Mouse (Mus musculus): ENCODE measurements around the gene Rpl19.

Gene Rpl19

GRCm38 (mm10) chr11:97998898-97999608 is 27.5 kb upstream of the Rpl19 start:
- no peak for DNase-seq (ENCODE audit: low spot score in 2 of 2)

- DNase-seq (ENCODE audit: low spot score in 2 of 2) = no peak
Measured at GRCm38 (mm10) chr11:97999748-98000147, 26.8 kb upstream of the Rpl19 start.

DNA sequence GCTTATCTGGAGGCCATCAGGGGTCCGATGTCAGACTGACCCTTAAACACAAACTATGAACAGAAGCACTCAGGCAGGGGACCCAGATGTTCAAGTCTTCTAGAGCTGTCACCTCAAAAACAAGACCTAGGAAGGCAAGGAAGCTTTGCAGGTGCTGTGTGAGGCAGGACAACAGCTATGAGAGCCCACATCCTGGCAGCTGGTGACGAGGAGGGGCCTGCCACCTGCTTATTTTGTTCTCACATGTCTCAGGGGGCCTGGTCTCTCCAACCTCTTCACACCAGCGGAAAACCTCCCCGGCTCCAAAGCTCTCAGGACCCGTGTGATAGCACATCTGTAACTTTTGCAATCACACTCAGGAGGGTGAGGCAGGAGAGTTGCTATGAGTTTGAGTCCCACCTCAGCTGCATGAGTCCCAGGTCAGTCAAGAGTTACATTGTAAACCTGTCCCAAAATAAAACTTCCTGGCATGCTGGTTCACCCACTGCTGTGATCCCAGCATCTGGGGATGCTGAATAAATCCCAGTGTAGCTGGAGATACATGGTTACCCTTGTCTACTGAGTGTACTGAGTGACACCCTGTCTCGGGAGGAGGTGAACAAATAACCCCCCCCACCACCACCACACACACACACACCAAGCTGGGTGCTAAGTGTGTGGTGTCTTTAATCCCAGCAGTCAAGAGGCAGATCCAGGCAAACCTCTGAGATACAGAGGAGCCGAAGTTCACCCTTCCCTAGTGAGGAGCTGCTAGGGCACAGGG is 26.0 kb upstream of the Rpl19 start:
- no peak for DNase-seq (ENCODE audit: low spot score in 2 of 2)

GRCm38 (mm10) chr11:98001351-98001824 is 25.1 kb upstream of the Rpl19 start:
- no peak for DNase-seq (ENCODE audit: low spot score in 2 of 2)

- no peak for DNase-seq (ENCODE audit: low spot score in 2 of 2)
Measured at GRCm38 (mm10) chr11:98001986-98002385, 24.5 kb upstream of the Rpl19 start.

- peak; percentile 63 to 90 for DNase-seq (ENCODE audit: low spot score in 2 of 2)
Measured at GRCm38 (mm10) chr11:98002627-98003026, 23.9 kb upstream of the Rpl19 start.

DNA sequence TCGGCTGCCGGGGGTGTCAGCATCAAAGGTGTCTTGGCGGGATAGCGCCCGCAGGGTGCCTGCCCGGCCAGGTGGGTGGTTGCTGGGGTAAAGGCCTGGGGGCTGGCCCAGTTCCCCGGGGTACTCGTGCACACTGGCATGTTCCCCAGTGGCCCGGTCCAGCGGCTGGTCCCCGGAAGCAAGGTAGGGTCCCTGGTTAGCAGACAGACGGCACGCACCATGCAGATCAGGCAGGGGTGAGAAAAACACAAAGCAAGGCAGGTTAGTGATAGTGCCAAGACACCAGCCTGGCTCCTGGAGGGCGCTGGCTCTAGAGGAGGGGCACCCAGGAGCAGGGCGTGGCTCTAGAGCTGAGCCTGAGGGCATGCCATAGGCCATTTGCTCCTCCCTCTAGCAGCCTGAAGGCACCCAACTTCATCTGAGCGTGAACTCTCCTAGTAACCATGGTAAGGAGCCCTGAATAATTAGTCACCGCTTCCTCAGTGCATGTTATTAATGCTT is 23.3 kb upstream of the Rpl19 start:
- no peak for DNase-seq (ENCODE audit: low spot score in 2 of 2)

DNA sequence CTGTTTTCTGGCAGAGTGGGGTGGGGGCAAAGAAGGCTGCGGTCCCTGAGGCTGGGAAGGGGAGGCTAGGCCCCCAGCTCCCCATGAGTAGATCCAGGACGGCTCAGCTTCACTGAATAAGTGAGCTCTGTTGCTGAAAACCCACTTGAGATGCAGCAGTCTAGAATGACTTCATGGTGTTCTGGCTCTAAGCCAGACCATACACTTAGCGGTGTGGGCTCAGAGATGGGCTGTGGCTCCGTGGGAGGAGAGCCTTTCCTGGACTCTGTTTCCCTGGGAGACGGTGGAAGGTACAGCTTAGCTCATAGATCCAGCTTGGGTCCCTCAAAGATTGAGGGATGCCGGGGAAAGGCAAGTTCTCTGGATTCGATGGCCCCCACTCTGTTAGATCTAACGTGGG is 22.3 kb upstream of the Rpl19 start:
- DNase-seq (ENCODE audit: low spot score in 2 of 2) = no peak

DNA sequence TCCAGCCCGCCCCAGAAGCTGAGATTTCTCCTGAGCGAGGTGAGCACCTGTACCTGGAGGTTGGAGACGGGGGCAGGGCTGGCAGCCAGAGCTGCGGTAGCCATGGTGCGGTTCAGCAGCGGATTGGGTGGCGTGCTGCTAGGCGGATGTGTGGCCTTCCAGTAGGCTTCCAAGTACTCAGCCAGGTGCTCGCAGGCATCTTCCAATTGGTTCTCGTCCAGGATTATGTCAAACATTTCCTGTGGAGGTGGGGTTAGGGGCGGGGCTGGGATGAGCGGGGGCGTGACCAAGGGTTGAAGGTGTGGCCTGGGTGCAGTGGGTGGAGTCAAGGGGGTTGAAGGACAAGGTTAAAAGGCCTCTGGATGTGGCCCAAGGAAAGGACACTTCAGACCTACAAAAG is 21.4 kb upstream of the Rpl19 start:
- DNase-seq (ENCODE audit: low spot score in 2 of 2) = no peak

DNA sequence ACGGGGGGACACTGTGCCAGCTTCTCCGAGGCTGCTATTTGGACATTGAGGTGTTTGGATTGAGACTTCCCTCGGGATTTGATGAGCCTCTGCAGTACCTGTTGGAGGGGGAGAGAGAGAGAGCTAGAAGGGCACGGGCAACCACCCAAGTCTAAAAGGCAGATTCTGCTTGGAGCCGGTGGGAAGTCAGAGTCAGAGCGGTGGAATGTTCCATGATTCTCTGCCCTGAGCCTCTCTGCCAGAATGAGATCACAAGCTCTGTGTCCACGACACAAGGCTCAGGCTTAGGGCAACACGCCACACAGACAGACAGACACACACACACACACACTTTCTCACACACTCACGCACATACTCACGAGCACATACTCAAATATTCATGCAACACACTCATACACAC is 20.8 kb upstream of the Rpl19 start:
- DNase-seq (ENCODE audit: low spot score in 2 of 2) = no peak

DNA sequence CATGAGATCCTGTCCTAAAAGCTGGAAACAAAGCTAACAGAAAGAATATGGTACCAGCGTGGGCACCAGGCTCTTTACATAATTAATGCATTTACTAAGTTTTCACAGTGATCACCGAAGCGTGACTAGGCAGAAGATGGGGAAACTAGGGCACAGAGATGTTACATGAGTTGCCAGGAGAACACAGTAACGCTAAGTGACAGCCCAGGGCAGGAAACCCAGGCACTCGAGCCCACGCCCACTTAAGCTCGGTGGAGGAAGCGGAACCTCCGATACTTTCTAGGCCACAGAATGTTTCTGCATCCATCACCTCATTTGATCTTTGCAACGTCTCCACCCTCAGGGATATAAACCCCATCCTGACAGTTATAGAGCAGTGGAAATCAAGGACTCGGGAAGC is 18.4 kb upstream of the Rpl19 start:
- no peak for DNase-seq (ENCODE audit: low spot score in 2 of 2)

DNA sequence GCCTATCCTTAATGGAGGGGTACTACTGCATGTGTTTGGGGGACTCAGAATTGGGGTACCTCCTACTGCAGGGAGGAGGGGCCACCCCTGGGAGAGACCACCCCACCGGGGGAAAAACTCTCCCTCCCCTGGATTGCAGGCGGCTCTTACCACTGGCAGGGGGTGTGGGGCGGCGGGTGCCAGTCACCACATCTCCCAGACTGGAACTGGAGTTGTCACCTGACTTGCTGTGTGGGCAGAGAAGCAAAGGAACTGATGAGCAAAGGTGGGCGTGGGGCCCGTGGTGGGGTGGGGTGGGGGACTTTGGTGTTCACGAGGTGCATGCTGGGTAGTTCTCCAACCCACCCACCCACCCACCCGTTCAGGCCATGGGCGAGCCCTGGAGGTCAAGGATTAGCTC is 14.8 kb upstream of the Rpl19 start:
- no peak for DNase-seq (ENCODE audit: low spot score in 2 of 2)

GRCm38 (mm10) chr11:98012831-98013230 is 13.7 kb upstream of the Rpl19 start:
- DNase-seq (ENCODE audit: low spot score in 2 of 2) = no peak

DNA sequence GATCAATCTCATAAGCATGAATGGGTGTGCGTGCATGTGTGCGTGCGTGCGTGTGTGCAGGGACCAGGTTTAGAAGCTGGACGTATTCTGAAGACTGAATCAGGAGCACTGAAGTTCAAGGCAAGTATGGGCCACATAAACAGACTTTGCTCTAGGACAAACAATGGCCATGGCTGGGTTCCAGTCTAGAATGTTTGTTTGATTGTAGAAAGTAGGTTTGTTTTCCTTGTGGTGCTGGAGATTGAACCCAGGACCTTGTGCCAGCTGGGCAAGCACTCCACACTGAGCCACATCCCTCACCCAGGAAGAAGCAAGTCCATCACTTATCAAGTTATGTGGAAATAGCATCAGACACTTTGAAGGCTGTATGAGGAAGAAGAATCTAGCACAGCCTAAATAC is 10.3 kb upstream of the Rpl19 start:
- DNase-seq (ENCODE audit: low spot score in 2 of 2) = no peak

- DNase-seq (ENCODE audit: low spot score in 2 of 2) = no peak
Measured at GRCm38 (mm10) chr11:98016824-98017223, 9.7 kb upstream of the Rpl19 start.

GRCm38 (mm10) chr11:98018222-98018621 is 8.3 kb upstream of the Rpl19 start:
- no peak for DNase-seq (ENCODE audit: low spot score in 2 of 2)

DNA sequence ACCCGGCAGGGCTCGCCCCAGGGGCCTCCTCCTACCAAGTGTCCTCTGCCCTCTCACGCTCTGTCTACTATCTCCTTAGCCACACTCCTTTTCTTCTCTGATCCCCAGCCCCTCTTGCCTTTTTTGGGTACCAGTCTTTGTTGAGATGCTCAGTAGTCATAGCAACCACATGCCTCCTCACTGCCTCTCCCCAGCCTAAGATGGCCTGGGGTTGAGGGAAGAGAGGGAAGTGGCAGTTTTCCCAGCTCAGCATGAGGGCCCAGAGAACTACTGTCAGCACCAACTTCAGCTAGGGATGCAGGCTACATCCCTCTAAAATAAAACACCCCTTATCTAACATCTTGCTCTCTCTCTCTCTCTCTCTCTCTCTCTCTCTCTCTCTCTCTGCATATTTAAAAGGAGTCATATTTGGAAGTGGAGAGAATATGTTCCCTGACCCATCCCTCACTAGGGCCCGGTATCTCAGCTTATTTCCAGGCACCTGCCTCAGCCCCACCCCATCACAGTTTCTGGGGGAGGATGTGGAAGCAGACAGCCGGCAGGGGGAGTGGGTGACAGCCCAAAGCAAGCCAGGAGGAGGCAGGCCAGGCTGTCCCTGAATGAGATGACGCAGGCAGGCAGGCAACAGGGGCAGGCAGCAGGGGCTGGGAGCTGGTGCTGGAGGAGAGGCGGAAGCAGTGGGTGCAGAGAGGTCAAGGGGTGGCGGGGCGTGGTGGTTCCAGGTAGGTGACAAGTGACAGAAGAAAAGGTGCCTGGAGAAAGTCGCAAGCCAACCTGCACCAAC is 7.5 kb upstream of the Rpl19 start:
- no peak for DNase-seq (ENCODE audit: low spot score in 2 of 2)

- DNase-seq (ENCODE audit: low spot score in 2 of 2) = no peak
Measured at GRCm38 (mm10) chr11:98019883-98020610, 6.5 kb upstream of the Rpl19 start.

DNA sequence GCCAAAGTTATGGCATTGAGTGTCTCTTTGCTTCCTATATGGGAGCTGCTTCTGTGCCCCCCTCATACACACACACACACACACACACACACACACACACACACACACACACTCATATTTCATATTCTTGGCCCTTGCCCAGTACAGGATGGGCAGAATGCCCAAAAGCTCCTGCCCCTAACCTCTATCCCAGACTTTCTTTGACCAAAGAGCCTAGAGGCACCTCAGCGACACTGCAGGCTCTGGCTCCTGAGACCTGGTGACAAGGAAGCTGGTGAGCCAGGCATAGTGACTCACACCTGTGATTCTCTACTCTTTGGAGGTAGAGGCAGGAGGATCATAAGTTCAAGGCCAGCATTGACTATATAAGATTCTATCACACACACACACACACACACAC is 5.8 kb upstream of the Rpl19 start:
- DNase-seq (ENCODE audit: low spot score in 2 of 2) = no peak

DNA sequence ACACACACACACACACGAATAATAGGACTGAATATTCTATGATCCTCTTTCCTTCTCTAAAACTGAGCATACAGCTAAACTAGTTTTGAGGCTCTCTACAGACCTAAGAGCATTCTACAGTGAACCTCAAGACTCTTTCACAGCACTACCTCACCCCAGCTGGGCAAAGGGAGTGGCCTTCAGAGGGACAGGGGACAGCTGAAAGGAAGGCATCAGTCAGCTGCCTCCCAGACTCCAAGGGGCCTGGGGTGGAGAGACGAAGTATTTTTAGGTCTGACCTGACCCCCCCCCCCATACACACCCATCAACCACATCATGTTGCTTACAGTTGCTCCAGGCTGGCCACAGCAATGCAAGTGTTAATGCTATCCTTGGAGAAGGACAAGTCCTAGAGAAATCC is 5.4 kb upstream of the Rpl19 start:
- no peak for DNase-seq (ENCODE audit: low spot score in 2 of 2)

- no peak for DNase-seq (ENCODE audit: low spot score in 2 of 2)
Measured at GRCm38 (mm10) chr11:98021565-98022252, 4.8 kb upstream of the Rpl19 start.
